Mouse (Mus musculus) liver, embryonic 18 days (tissue): ENCODE data around the gene Smox. TPM values are rescaled to one million over a fixed set of nuclear protein-coding genes. Genes with fewer than 3 reads are reported as not detected.

Experiments used
- polyA plus RNA-seq: library from polyadenylated mRNA; depleted of rRNA; stranded (reverse); fragments of >200 nt; gene quantifications from 2 replicates; pipeline ENCODE4 v1.2.3, GENCODE M21; 2012; rRNA removed

Gene Smox
- polyA plus RNA-seq, result 38.0 and 40.4 TPM in 2 replicates

GRCm38 (mm10) chr2:131491196-131491595 lies at the start of gene Smox:
Smox (plus strand) TSS chr2:131491496.

DNA sequence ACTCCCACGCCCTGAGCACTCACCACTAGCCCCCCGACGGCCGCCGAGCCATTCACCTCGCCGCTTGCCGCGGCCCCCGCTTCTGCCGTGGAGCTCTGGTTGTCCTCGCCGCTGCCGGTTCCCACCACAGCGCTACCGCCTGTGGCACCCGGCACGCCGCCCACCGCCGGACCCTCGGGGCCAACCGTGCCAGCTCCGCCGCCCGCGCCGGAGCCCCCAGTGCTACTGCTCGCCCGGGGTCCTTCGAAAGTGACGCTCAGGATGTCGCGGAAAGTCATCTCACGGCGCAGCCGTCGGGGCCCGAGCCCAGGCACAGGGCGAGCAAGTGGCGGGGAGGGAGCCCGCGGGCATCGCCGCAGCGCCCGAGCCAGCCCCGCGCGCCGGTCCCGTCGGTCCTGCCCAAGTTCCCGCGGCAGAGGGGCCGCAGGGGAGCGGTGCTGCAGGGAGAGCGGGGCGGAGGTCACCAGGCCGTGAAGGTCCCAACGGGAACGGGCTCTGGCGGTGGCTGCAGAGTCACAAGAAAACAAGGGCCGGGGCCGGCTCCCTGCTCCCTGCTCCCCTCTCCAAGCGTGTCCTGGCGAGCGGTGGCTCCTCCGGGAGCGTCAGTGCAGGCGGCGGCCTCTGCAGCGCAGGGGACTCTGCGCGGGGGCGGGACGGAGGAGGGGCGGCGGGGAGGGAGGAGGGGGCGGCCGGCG lies 70.7 kb downstream of the Smox start, which contains the start of gene Adra1d:
Gene Adra1d, minus strand, starts transcription at position 393 of the 695 bp plus-strand sequence.

Other genes starting within 250 kb of the Smox start
- gene Pank2, start 229.0 kb upstream of the Smox start, polyA plus RNA-seq, result 11.8 and 12.8 TPM in 2 replicates
- gene Rnf24, start 138.6 kb upstream of the Smox start, polyA plus RNA-seq, result 1.4 TPM in 2 replicates
- 0.28 and 0.32 TPM in 2 replicates for gene Adra1d, start 70.8 kb downstream of the Smox start, polyA plus RNA-seq